Mouse (Mus musculus): Measurements from ENCODE around the gene Rasgrp3. TPM values are rescaled to one million over a fixed set of nuclear protein-coding genes. Genes with fewer than 3 reads are reported as not detected.

Gene Rasgrp3
- polyA plus RNA-seq, 1 experiment = 0.60 TPM

GRCm38 (mm10) chr17:75495213-75495612, 59.5 kb downstream of the Rasgrp3 start:
- no peak for TF ChIP-seq EP300 (IDR thresholded peaks at IDR 0.05; ENCODE audit: insufficient read depth, low read depth, low read length)
- TF ChIP-seq CTCF (IDR thresholded peaks at IDR 0.05; ENCODE audit: low read depth, low read length) = no peak
- no peak for TF ChIP-seq POLR2A (IDR thresholded peaks at IDR 0.05; ENCODE audit: insufficient read depth, low read length)

DNA sequence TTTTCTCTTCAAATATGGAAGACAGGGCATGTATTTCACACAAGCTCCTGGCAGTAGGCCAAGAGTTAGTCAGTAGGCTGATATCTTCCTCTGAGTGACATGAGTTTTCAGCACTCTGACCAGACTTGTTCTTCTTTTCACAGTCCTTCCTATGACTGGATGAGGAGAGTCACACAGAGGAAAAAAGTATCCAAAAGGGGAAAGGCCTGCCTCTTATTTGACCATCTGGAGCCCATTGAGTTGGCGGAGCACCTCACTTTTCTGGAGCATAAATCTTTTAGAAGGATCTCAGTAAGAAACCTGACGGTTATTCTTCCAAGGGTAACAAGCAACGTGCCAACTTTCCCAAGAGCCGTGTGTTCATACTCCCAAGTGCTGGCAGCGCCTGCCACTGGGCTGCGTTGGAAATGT, 62.5 kb downstream of the Rasgrp3 start:
- Histone ChIP-seq H3K9ac (ENCODE audit: low read depth, poor library complexity, severe bottlenecking) (no peak overlapping the region), H3K4me1 (ENCODE audit: control insufficient read depth, insufficient read depth, low read length) (no peaks in the 10 kb centered on the region), H3K36me3 (ENCODE audit: control insufficient read depth, insufficient read depth, low read length, poor library complexity, severe bottlenecking) (no peaks in the 10 kb centered on the region), H3K27ac (ENCODE audit: insufficient read depth, low read length) (no peak overlapping the region), H3K4me3 (ENCODE audit: low read depth, low read length) (no peak overlapping the region), H3K9me3 (replicated peaks; ENCODE audit: control insufficient read depth, insufficient read depth, low read length, poor library complexity, severe bottlenecking) (no peaks in the 10 kb centered on the region), H3K27me3 (ENCODE audit: control insufficient read depth, insufficient read depth, low read length, poor library complexity, severe bottlenecking) (no peaks in the 10 kb centered on the region; the same call in 1 of the 2 replicates)
- no peak for TF ChIP-seq EP300 (IDR thresholded peaks at IDR 0.05; ENCODE audit: insufficient read depth, low read depth, low read length)

More at GRCm38 (mm10) chr17:75495213-75495612, 59.5 kb downstream of the Rasgrp3 start:
- no peak overlapping the region for H3K9ac ChIP-seq (ENCODE audit: low read depth, poor library complexity, severe bottlenecking)
- no peaks in the 10 kb centered on the region for H3K27me3 ChIP-seq (ENCODE audit: control insufficient read depth, insufficient read depth, low read length, poor library complexity, severe bottlenecking)
- H3K36me3 ChIP-seq (ENCODE audit: control insufficient read depth, insufficient read depth, low read length, poor library complexity, severe bottlenecking) = no peaks in the 10 kb centered on the region
- H3K9me3 ChIP-seq (replicated peaks; ENCODE audit: control insufficient read depth, insufficient read depth, low read length, poor library complexity, severe bottlenecking) = no peaks in the 10 kb centered on the region
- no peaks in the 10 kb centered on the region for H3K4me1 ChIP-seq (ENCODE audit: control insufficient read depth, insufficient read depth, low read length)
- no peak overlapping the region for H3K27ac ChIP-seq (ENCODE audit: insufficient read depth, low read length)
- no peak overlapping the region for H3K4me3 ChIP-seq (ENCODE audit: low read depth, low read length)

DNA sequence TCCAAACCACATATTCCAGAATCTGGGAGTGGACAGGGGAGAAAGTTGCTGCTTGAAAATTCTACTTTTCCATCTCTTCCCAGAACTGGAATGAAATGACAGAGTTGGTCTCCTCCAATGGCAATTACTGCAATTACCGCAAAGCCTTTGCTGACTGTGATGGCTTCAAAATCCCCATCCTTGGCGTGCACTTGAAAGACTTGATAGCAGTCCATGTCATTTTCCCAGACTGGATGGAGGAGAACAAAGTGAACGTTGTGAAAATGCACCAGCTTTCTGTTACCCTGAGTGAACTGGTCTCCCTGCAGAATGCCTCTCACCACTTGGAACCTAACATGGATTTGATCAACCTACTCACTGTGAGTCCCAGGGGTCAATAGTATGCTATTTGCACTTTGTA, 67.3 kb downstream of the Rasgrp3 start:
- Histone ChIP-seq H3K4me3 (ENCODE audit: low read depth, low read length) (no peak overlapping the region), H3K9me3 (replicated peaks; ENCODE audit: control insufficient read depth, insufficient read depth, low read length, poor library complexity, severe bottlenecking) (no peaks in the 10 kb centered on the region), H3K36me3 (ENCODE audit: control insufficient read depth, insufficient read depth, low read length, poor library complexity, severe bottlenecking) (no peaks in the 10 kb centered on the region), H3K27ac (ENCODE audit: insufficient read depth, low read length) (no peak overlapping the region), H3K4me1 (ENCODE audit: control insufficient read depth, insufficient read depth, low read length) (no peaks in the 10 kb centered on the region), H3K27me3 (ENCODE audit: control insufficient read depth, insufficient read depth, low read length, poor library complexity, severe bottlenecking) (no peaks in the 10 kb centered on the region; the same call in 1 of the 2 replicates), H3K9ac (ENCODE audit: low read depth, poor library complexity, severe bottlenecking) (no peak overlapping the region)
- TF ChIP-seq POLR2A (IDR thresholded peaks at IDR 0.05; ENCODE audit: insufficient read depth, low read length) (no peak), CTCF (IDR thresholded peaks at IDR 0.05; ENCODE audit: low read depth, low read length) (no peak), EP300 (IDR thresholded peaks at IDR 0.05; ENCODE audit: insufficient read depth, low read depth, low read length) (no peak)

GRCm38 (mm10) chr17:75505053-75505452, 69.4 kb downstream of the Rasgrp3 start:
- H3K4me1 ChIP-seq (ENCODE audit: control insufficient read depth, insufficient read depth, low read length) = no peaks in the 10 kb centered on the region

GRCm38 (mm10) chr17:75506097-75506675, 70.5 kb downstream of the Rasgrp3 start:
- H3K4me3 ChIP-seq (ENCODE audit: low read depth, low read length) = no peak overlapping the region
- H3K9ac ChIP-seq (ENCODE audit: low read depth, poor library complexity, severe bottlenecking) = no peak overlapping the region
- no peak overlapping the region for H3K27ac ChIP-seq (ENCODE audit: insufficient read depth, low read length)
- no peaks in the 10 kb centered on the region; the same call in 1 of the 2 replicates for H3K27me3 ChIP-seq (ENCODE audit: control insufficient read depth, insufficient read depth, low read length, poor library complexity, severe bottlenecking)
- no peak for TF ChIP-seq EP300 (IDR thresholded peaks at IDR 0.05; ENCODE audit: insufficient read depth, low read depth, low read length)
- TF ChIP-seq POLR2A (IDR thresholded peaks at IDR 0.05; ENCODE audit: insufficient read depth, low read length) = no peak
- TF ChIP-seq CTCF (IDR thresholded peaks at IDR 0.05; ENCODE audit: low read depth, low read length) = no peak
- no peaks in the 10 kb centered on the region for H3K36me3 ChIP-seq (ENCODE audit: control insufficient read depth, insufficient read depth, low read length, poor library complexity, severe bottlenecking)
- H3K4me1 ChIP-seq (ENCODE audit: control insufficient read depth, insufficient read depth, low read length) = no peaks in the 10 kb centered on the region
- no peaks in the 10 kb centered on the region for H3K9me3 ChIP-seq (replicated peaks; ENCODE audit: control insufficient read depth, insufficient read depth, low read length, poor library complexity, severe bottlenecking)

More at GRCm38 (mm10) chr17:75505053-75505452, 69.4 kb downstream of the Rasgrp3 start:
- Histone ChIP-seq H3K27me3 (ENCODE audit: control insufficient read depth, insufficient read depth, low read length, poor library complexity, severe bottlenecking) (no peaks in the 10 kb centered on the region; the same call in 1 of the 2 replicates), H3K36me3 (ENCODE audit: control insufficient read depth, insufficient read depth, low read length, poor library complexity, severe bottlenecking) (no peaks in the 10 kb centered on the region), H3K9me3 (replicated peaks; ENCODE audit: control insufficient read depth, insufficient read depth, low read length, poor library complexity, severe bottlenecking) (no peaks in the 10 kb centered on the region), H3K27ac (ENCODE audit: insufficient read depth, low read length) (no peak overlapping the region), H3K4me3 (ENCODE audit: low read depth, low read length) (no peak overlapping the region), H3K9ac (ENCODE audit: low read depth, poor library complexity, severe bottlenecking) (no peak overlapping the region)
- TF ChIP-seq CTCF (IDR thresholded peaks at IDR 0.05; ENCODE audit: low read depth, low read length) = no peak

DNA sequence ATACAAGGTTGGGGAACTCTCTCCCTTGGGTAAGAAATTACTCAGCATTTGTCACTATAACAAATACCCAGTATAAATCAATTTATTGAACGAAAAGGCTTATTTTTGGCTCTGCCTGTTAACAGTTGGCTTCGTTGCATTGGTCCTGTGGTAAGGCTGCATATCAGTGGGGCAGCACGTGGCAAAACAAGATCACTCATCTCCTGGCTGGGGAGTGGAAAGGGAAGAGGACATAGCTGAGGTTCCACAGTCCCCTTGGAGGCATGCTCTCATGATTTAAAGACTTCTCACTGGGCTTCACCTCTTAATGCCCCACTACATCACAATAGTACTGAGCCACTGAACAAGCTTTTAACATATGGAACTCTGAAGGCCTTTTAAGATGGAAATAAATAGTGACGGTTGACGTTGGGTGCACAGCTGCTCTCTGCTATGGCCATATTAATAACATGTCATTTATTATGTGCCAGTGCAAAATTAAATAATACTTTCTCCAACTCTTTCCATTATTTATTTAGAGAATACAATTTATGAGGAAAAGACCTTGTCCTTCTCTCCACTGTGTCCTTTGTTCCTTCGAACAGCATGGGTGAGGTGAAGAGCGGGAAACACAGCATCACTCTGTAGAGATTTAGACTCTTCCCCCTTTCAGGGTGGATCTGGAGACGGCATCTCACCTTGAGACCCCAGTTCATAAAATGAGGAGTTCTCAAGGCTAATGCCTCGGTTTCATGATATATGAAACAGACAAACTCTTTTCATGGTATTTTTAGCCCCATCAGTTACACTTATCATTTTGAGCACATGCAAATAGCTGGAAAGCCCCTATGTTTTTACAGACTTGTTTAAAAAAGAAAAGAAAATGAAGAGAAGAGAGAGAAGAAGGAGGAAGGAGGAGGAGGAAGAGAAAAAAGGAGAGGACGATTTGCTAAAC, 71.3 kb downstream of the Rasgrp3 start:
- TF ChIP-seq POLR2A (IDR thresholded peaks at IDR 0.05; ENCODE audit: insufficient read depth, low read length) (no peak), EP300 (IDR thresholded peaks at IDR 0.05; ENCODE audit: insufficient read depth, low read depth, low read length) (no peak), CTCF (IDR thresholded peaks at IDR 0.05; ENCODE audit: low read depth, low read length) (no peak)
- H3K27me3 ChIP-seq (ENCODE audit: control insufficient read depth, insufficient read depth, low read length, poor library complexity, severe bottlenecking) = no peaks in the 10 kb centered on the region; the same call in 1 of the 2 replicates
- no peaks in the 10 kb centered on the region for H3K36me3 ChIP-seq (ENCODE audit: control insufficient read depth, insufficient read depth, low read length, poor library complexity, severe bottlenecking)
- no peak overlapping the region for H3K4me3 ChIP-seq (ENCODE audit: low read depth, low read length)
- H3K9ac ChIP-seq (ENCODE audit: low read depth, poor library complexity, severe bottlenecking) = no peak overlapping the region
- H3K4me1 ChIP-seq (ENCODE audit: control insufficient read depth, insufficient read depth, low read length) = no peaks in the 10 kb centered on the region
- no peak overlapping the region for H3K27ac ChIP-seq (ENCODE audit: insufficient read depth, low read length)
- H3K9me3 ChIP-seq (replicated peaks; ENCODE audit: control insufficient read depth, insufficient read depth, low read length, poor library complexity, severe bottlenecking) = no peaks in the 10 kb centered on the region
